Mouse (Mus musculus): Measurements from ENCODE around the gene Rnf4. TPM values are rescaled to one million over a fixed set of nuclear protein-coding genes. Genes with fewer than 3 reads are reported as not detected.

Rnf4 gene
- total and polyA plus RNA-seq, 3 experiments = 60.3 to 117 (median 112) TPM

GRCm38 (mm10) chr5:34335539-34336096, 471 bp upstream of the Rnf4 start:
- DNase-seq (ENCODE audit: extremely low read depth) = peak; percentile 27

GRCm38 (mm10) chr5:34336775-34337450, 824 bp downstream of the Rnf4 start:
- dilution Hi-C loops (cut with MboI; ENCODE audit: extremely low pct_ligation_motif_present, extremely low pct_unique_long_range_greater_than_20kb, low sequenced_read_pairs) (no loop called here), in situ Hi-C loops (cut with MboI; ENCODE audit: low pct_ligation_motif_present, low pct_unique_long_range_greater_than_20kb, low sequenced_read_pairs) (no loop called here)
- no peak for TF ChIP-seq RAD21 (IDR thresholded peaks at IDR 0.05; ENCODE audit: low read depth, low read length)
- no peak for TF ChIP-seq POLR2AphosphoS2 (IDR thresholded peaks at IDR 0.05; ENCODE audit: low read depth, low read length)
- peak; percentile 48; the same call in 1 of the 2 replicates for TF ChIP-seq TCF12 (IDR thresholded peaks at IDR 0.05; ENCODE audit: low read depth, low read length)
- no peak; the same call in 1 of the 2 replicates for TF ChIP-seq POLR2A (IDR thresholded peaks at IDR 0.05; ENCODE audit: low read depth, low read length)
- TF ChIP-seq NRF1 (IDR thresholded peaks at IDR 0.05; ENCODE audit: low read depth, low read length) = no peak
- no peak for TF ChIP-seq JUN (IDR thresholded peaks at IDR 0.05; ENCODE audit: insufficient read depth, low read depth, low read length)
- TF ChIP-seq CHD2 (IDR thresholded peaks at IDR 0.05; ENCODE audit: low read length) = peak; percentile 22; the same call in 1 of the 2 replicates
- TF ChIP-seq ZKSCAN1 (IDR thresholded peaks at IDR 0.05; ENCODE audit: borderline replicate concordance, low read depth, low read length) = no peak
- no peak for TF ChIP-seq MAFK (IDR thresholded peaks at IDR 0.05; ENCODE audit: insufficient replicate concordance, low read length)
- TF ChIP-seq MAX (IDR thresholded peaks at IDR 0.05; ENCODE audit: low read length) = peak; percentile 83
- TF ChIP-seq GABPA (IDR thresholded peaks at IDR 0.05; ENCODE audit: insufficient replicate concordance, low read depth, low read length) = no peak
- no peak for TF ChIP-seq MEF2A (IDR thresholded peaks at IDR 0.05; ENCODE audit: borderline replicate concordance, low read depth, low read length)
- peak; percentile 86 for TF ChIP-seq MYC (IDR thresholded peaks at IDR 0.05; ENCODE audit: low read depth, low read length)
- TF ChIP-seq BHLHE40 (IDR thresholded peaks at IDR 0.05; ENCODE audit: low read depth, low read length) = no peak
- no peak for TF ChIP-seq ETS1 (conservative IDR thresholded peaks at IDR 0.05; ENCODE audit: low read depth, low read length)
- no peak for TF ChIP-seq E2F4 (IDR thresholded peaks at IDR 0.05; ENCODE audit: insufficient replicate concordance, low read depth, low read length)
- TF ChIP-seq CHD1 (IDR thresholded peaks at IDR 0.05; ENCODE audit: low read depth, low read length) = no peak
- 0 out of 2 replicates have a peak, but pooled peaks have one; percentile 19 for TF ChIP-seq NELFE (IDR thresholded peaks at IDR 0.05; ENCODE audit: low read depth, low read length)
- no peak for TF ChIP-seq IRF4 (IDR thresholded peaks at IDR 0.05; ENCODE audit: low read depth, low read length)
- peak; percentile 54; the same call in 1 of the 2 replicates for TF ChIP-seq SIN3A (IDR thresholded peaks at IDR 0.05; ENCODE audit: low read length)
- peak; percentile 91 for TF ChIP-seq MXI1 (IDR thresholded peaks at IDR 0.05; ENCODE audit: low read depth, low read length)
- no peak for TF ChIP-seq CTCF (conservative IDR thresholded peaks at IDR 0.05 in 1 of 2, IDR thresholded peaks at IDR 0.05 in 1 of 2; ENCODE audit: low read depth in 2 of 2, low read length in 2 of 2)
- TF ChIP-seq HCFC1 (IDR thresholded peaks at IDR 0.05; ENCODE audit: low read depth, low read length) = peak; percentile 29; the same call in 1 of the 2 replicates
- TF ChIP-seq USF1 (IDR thresholded peaks at IDR 0.05; ENCODE audit: low read depth, low read length) = no peak
- TF ChIP-seq TBP (conservative IDR thresholded peaks at IDR 0.05; ENCODE audit: low read depth, low read length) = 0 out of 2 replicates have a peak, but pooled peaks have one; percentile 23
- no peak for TF ChIP-seq SMC3 (IDR thresholded peaks at IDR 0.05; ENCODE audit: low read depth, low read length)
- TF ChIP-seq ZC3H11A (IDR thresholded peaks at IDR 0.05; ENCODE audit: low read depth, low read length) = no peak
- TF ChIP-seq ZMIZ1 (IDR thresholded peaks at IDR 0.05; ENCODE audit: low read depth, low read length) = no peak
- no peak; the same call in 1 of the 2 replicates for TF ChIP-seq MAZ (IDR thresholded peaks at IDR 0.05; ENCODE audit: low read depth, low read length)

More at GRCm38 (mm10) chr5:34335539-34336096, 471 bp upstream of the Rnf4 start:
- peaks cover 0 to 36% of the 10 kb centered on the region in 2 experiments for H3K36me3 ChIP-seq (replicated peaks in 1 of 2; ENCODE audit: control insufficient read depth in 1 of 2, insufficient read depth in 1 of 2, low read length in 1 of 2)
- H3K79me2 ChIP-seq (replicated peaks; ENCODE audit: control insufficient read depth, extremely low read depth, insufficient read depth, poor library complexity, severe bottlenecking) = peaks cover 44% of the 10 kb centered on the region
- dilution Hi-C loops (cut with MboI; ENCODE audit: extremely low pct_ligation_motif_present, extremely low pct_unique_long_range_greater_than_20kb, low sequenced_read_pairs) = no loop called here
- H3K27ac ChIP-seq (ENCODE audit: insufficient read depth, low read depth) = peak overlapping the region; percentile 51
- no peaks in the 10 kb centered on the region for H3K9me3 ChIP-seq (replicated peaks; ENCODE audit: low read length)
- peak overlapping the region; percentile 87 to 97 (median 89) for H3K4me3 ChIP-seq (replicated peaks in 1 of 3; ENCODE audit: low read depth in 2 of 3, low read length in 2 of 3, poor library complexity in 1 of 3)
- in situ Hi-C loops (cut with MboI; ENCODE audit: low pct_ligation_motif_present, low pct_unique_long_range_greater_than_20kb, low sequenced_read_pairs) = no loop called here
- peak overlapping the region; percentile 48 for H3K4me2 ChIP-seq (ENCODE audit: insufficient read depth, low read depth, poor library complexity, severe bottlenecking)
- no peaks in the 10 kb centered on the region for H3K27me3 ChIP-seq (replicated peaks)
- H3K4me1 ChIP-seq (ENCODE audit: control insufficient read depth in 1 of 2, insufficient read depth in 2 of 2) = peaks cover 4 to 32% of the 10 kb centered on the region in 2 experiments; a peak in 3 of 4 replicates
- peak overlapping the region; percentile 90 for H3K9ac ChIP-seq (ENCODE audit: insufficient read depth, low read depth)
- TF ChIP-seq MAX (IDR thresholded peaks at IDR 0.05; ENCODE audit: low read length) (0 out of 2 replicates have a peak, but pooled peaks have one; percentile 9), USF2 (conservative IDR thresholded peaks at IDR 0.05; ENCODE audit: low read depth, low read length) (no peak), SIN3A (IDR thresholded peaks at IDR 0.05; ENCODE audit: low read length) (no peak; the same call in 1 of the 2 replicates), NRF1 (IDR thresholded peaks at IDR 0.05; ENCODE audit: low read depth, low read length) (peak; percentile 74)

More at GRCm38 (mm10) chr5:34336775-34337450, 824 bp downstream of the Rnf4 start:
- peak overlapping the region; percentile 97 for H3K4me2 ChIP-seq (ENCODE audit: insufficient read depth, low read depth, poor library complexity, severe bottlenecking)
- H3K9me3 ChIP-seq (replicated peaks; ENCODE audit: low read length) = no peaks in the 10 kb centered on the region
- H3K4me1 ChIP-seq (ENCODE audit: control insufficient read depth in 1 of 2, insufficient read depth in 2 of 2) = peaks cover 4 to 45% of the 10 kb centered on the region in 2 experiments; a peak in 3 of 4 replicates
- peak overlapping the region; percentile 95 for H3K9ac ChIP-seq (ENCODE audit: insufficient read depth, low read depth)
- H3K27me3 ChIP-seq (replicated peaks) = no peaks in the 10 kb centered on the region
- H3K4me3 ChIP-seq (replicated peaks in 1 of 3; ENCODE audit: low read depth in 2 of 3, low read length in 2 of 3, poor library complexity in 1 of 3) = peak overlapping the region; percentile 84 to 97 (median 92)
- H3K79me2 ChIP-seq (replicated peaks; ENCODE audit: control insufficient read depth, extremely low read depth, insufficient read depth, poor library complexity, severe bottlenecking) = peaks cover 57% of the 10 kb centered on the region
- H3K36me3 ChIP-seq (replicated peaks in 1 of 2; ENCODE audit: control insufficient read depth in 1 of 2, insufficient read depth in 1 of 2, low read length in 1 of 2) = peaks cover 0 to 34% of the 10 kb centered on the region in 2 experiments
- DNase-seq (ENCODE audit: extremely low read depth) = peak; percentile 54
- peak overlapping the region; percentile 83 for H3K27ac ChIP-seq (ENCODE audit: insufficient read depth, low read depth)
